Mouse (Mus musculus) embryo, embryonic 11.5 days (tissue): ENCODE data around the gene Gps2.

Experiments
- DNase-seq: peaks from one replicate; pipeline ENCODE4 v3.0.0-alpha.2; 2012; ENCODE audit warnings: low read depth, low spot score

The Gps2 gene

DNA sequence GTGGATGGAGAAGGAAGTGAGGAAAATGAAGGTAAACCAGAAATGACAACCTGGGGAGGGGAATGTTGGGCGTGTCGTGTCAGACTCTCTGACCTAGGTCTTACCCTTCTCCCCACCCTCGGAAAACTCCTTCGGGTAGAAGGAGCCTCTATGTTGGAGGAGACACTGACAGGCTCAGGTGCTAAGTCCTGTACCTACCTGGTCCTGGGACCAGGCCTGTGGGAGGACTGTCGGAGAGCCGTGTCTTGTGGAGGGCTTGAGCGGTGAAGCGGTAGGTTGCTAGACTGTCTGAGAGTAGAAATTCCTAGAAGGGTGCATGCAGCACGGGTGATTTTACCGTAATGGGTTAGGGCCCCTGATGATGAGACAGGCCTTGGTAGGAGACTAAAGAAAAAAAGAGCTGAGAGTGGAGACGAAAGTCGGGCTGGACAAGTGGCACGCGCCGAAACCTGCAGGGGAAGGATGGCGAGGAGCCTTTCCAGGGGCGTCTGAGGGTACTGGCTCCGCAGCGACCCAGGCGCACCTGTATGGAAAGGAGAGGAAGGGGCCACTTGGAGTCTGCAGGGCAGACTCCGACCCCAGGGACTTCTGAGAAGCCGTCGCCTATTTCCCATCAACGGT, 51.1 kb downstream of the Gps2 start, which contains the start of gene Cldn7:
Cldn7 (plus strand) TSS at position 130 of the 621 bp plus-strand sequence.
- no peak for DNase-seq

DNA sequence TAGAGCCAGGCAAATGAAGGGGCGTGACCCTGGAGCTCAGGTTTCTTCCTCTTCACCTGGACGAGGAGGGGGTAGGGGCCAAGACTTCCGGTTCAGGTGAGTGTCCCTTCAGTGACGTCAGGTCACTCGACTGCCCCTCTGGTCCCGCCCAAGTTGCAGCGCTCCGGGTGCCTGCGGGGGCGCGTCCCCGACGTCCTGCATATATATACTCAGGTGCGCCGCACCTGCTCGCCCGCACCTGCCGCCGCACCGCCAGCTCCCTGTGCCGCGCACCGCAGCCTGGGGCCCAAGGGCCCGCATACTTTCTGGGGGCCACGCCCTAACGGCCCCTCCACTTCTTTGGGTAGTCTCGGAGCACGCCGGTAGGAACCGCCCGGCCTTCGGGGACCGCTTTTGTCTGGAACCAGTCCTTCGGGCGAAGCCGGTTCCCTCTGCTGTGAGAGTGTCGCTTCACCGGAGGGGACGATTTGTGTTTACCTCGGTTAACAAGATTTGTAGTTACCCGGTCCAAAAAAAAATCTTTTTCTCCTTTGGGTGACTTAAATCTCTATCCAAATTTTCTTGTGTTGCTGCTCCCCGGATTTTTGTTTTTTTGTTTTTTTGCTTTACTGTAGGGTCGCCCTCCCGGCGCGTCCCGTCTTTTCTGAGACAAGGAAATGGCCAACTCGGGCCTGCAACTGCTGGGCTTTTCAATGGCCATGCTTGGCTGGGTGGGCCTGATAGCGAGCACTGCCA, 51.8 kb downstream of the Gps2 start:
- DNase-seq, result no peak
